Mouse (Mus musculus): Measurements from ENCODE around the gene Gmppa.

Gene Gmppa

DNA sequence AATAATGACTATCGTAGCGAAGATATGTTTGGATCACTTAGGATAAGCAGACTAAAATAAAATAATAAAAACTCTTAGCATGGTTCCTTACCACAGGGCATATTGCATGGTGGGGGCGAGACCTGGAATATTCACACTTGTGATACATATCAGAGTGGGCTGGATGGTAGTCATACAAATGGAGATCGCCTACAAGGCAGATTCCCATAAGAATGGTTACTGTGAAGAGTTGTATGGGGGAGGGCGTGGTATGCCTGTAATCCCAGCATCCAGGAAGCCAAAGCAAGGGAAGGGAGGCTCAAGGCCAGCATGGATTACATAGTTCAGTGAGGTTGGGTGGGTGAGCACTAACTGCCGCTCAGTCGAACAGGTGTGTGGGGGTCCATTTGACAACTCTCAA is 45.0 kb downstream of the Gmppa start:
- in situ Hi-C loops (cut with MboI, MseI), result loop anchor here in 1 of 2 experiments (25.0 kb wide), 1 partner anchor 1093 kb away; the partner anchor contains the start of genes Ctdsp1 and Slc11a1

DNA sequence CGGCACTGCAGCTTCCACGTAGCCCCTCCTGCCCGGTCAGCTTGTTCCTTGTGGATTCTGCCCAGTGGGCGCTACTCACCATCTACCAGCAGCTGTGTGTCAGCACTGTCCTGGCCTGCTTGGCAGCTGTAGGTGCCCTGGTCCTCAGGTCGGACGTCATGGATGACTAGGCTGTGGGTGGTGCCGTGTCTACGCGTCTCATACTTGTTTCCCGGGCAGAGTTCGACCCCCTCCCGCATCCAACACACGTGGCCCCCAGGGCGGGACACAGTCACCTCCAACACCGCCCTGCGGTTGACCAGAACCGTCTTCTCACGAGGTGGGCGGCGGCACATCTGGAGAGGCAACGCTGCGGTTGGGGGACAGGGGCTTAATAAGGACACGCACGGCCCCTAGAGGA is 50.8 kb downstream of the Gmppa start:
- in situ Hi-C loops (cut with MboI, MseI), result loop anchor here in 1 of 2 experiments (25.0 kb wide), 1 partner anchor 1099 kb away; the partner anchor contains the start of genes Ctdsp1 and Slc11a1

DNA sequence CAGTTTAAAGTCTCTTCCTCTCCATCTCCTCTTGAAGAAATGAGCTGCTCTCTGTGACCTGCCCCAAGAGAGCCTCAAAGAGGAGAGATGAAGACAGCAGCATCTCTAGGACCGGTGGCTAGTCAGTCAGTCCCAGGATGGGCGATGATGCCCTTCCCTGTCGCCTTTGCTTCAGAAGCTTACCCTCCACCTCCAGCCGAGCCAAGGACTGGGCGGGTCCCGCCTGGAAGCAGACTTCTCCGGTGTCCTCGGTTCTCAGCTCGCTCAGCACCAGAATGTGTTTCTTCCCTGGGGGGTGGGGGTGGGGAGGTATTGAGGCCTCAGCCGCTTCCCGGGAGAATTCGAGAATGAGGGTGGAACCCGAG is 51.3 kb downstream of the Gmppa start:
- in situ Hi-C loops (cut with MboI, MseI), result loop anchor here in 1 of 2 experiments (25.0 kb wide), 1 partner anchor 1100 kb away; the partner anchor contains the start of genes Ctdsp1 and Slc11a1

DNA sequence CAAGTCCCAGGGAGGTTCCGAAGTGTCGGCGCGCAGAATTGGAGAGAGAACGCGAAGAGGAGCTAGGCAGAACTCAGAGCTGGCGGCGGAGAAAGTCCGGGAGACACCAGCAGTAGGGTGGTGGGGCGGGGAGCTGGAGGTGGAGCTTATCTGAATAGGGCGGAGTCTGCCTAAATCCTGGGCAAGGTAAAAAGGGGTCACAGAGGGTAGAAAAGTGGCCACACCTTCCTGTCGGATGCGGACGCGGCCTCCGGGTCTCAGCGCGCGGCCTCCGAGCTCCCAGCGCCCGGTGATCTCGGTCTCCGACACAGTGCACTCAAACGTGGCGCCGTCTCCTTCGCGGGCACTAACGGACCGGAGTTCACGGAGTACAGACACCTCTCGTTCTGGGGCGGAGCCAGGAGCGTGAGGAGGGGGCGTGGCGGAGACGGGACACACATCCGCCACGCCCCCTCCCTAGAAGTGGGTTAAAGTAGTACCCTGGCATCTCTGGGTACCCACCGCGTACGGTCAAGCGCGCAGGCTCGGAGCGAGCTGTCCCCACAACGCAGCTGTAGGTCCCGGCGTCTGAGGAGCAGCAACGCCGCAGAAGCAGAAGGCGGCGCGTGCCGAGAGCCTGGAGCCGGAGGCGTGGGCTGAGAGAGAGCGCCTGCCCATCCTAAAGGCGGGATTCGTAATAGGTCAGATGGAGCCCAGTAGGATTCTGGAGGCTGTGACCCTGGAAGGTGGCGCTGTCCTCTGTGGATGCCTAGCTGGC is 51.9 kb downstream of the Gmppa start:
- in situ Hi-C loops (cut with MboI, MseI), result loop anchor here in 1 of 2 experiments (25.0 kb wide), 1 partner anchor 1100 kb away; the partner anchor contains the start of genes Ctdsp1 and Slc11a1

DNA sequence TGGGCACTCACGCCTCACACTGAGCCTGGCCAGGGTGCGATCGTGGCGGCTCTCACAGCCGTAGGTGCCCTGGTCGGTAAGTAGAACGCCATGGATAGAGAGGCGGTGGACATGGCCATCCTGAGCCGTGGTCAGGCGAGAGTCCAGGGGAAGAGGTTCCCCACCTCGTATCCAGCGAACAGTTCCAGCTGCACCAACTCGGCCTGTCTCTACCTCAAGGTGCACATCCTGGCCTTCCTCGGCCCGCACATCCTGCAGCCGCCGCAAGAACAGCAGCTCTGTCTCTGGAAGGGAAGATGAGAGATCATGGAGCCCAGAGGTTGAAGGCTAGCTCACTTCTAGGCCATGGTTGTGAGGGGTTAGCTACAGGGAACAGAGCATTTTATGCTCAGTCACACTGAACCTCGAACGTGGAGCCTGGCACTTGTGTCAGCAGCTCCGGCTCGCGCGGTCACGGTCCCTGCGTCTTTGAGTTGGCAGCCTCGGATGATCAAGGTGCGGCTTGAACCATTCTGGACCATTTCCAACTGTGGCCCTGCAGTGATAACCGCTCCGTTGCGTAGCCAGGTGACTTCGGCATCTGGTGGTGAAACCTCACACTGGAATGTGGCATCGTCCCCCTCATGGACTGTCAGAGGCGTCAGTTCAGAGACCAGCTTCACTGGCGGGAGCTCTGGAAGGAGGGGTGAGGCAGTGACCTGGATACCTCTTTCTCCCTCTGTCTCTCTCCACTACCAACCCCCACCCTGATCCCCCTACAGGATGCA is 55.2 kb downstream of the Gmppa start:
- in situ Hi-C loops (cut with MboI, MseI), result loop anchor here (10.0 to 25.0 kb wide), 2 partner anchors 436 to 1104 kb away; partner anchors contain the start of genes Ctdsp1 (in 1 of the 2) and Slc11a1 (in 1 of the 2)

DNA sequence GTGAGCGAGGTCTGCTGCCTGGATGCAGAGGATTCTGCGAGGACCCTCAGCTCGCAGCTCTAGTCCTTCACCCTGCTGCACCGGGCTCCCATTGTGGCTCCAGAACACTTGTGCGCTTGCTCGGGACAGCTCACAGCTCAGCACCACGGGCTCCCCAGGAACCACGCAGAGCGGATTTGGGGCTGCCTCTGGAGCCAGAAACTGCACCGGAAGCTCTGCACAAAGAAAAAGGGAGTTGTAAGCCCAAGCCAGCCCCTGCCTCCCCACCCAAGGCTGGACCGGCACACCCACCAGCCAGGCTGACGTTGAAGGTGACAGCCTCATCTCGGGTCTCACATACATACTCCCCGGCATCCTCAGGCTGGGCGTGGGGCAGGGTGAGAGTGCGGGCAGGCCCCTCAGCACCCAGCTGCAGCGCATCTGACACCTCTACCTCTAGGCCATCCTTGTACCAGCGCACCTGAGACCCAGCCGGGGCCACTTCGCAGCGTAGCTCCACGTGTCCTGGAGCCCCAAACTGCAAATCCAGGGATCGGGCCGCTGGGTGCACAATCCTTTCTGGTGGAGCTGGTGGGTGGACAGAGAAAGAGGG is 56.9 kb downstream of the Gmppa start:
- in situ Hi-C loops (cut with MboI, MseI), result loop anchor here (10.0 to 25.0 kb wide), 2 partner anchors 438 to 1105 kb away; partner anchors contain the start of genes Ctdsp1 (in 1 of the 2) and Slc11a1 (in 1 of the 2)

Data from T-helper 17 cell (primary cell).